Mouse (Mus musculus): Measurements from ENCODE around the gene Cyb5r1.

Cyb5r1 gene

DNA sequence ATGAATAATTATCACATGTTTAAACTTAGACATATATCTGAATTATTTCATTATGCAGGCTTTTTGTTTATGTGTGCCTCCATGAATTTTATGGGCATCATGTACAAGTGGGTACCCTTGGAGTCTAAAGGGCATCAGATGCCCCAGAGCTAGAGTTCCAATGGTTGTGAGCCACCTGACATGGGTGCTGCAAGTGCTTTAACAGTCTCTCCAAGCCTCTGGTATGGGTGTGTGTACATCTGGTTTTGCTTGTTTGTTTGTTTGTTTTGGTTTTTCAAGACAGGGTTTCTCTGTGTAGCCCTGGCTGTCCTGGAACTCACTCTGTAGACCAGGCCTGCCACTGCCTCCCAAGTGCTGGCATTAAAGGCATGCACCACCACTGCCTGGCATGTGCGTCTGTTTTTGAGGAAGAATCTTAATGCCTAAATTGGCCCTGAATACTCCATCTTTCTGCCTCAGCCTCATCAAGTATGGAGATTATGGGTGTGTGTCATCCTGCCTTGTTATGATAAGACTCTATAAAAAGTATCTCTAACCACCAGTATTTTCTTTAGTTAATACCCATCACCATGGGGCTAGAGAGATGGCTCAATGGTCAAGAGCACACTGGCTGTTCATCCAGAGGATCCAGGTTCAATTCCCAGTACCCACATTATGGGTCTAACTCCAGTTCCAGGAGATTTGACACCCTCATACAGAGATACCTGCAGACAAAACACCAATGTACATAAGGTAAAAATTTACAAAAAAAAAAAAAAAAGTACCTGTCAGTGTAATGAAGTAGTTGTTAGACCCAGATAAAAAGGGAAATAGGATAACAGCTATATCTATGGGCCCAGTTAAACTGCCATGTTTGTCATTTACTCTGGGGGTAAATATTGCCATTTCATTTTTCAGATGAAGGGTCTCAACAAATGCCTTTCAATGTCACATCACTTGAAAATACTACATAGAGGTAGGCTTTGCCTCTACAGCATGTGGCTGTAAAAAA lies 55.2 kb downstream of the Cyb5r1 start:
- no peak for DNase-seq (ENCODE audit: low spot score)
